Mouse (Mus musculus): Measurements from ENCODE around the gene Olfr845.

The Olfr845 gene

DNA sequence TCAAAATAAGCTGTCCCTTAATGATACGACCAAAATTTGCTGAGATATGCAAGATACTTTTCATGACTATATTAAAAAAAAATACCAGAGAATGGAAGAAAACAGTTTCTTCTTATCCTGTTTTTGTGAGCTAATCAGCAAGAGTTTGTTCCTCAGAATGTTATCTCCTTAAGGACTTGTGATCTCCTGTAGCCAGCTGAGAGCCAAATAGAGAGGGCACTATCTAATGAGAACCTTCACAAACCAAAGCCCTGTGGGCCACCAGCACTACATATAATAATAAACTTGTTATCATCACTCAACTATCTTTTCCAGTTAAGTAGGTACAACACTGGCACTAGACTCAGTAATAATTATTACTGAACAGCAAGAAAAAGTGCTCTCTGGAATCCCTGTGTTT is at the start of gene Olfr845:
Olfr845 (plus strand) TSS at position 301 of the 400 bp plus-strand sequence.
- no peak for DNase-seq (ENCODE audit: low spot score in 2 of 2)

GRCm38 (mm10) chr9:19316047-19316446 is 20.2 kb upstream of the Olfr845 start, which contains the start of gene Olfr844:
Olfr844 (plus strand) TSS chr9:19316347.
- DNase-seq (ENCODE audit: low spot score in 2 of 2) = no peak

- DNase-seq (ENCODE audit: low spot score in 2 of 2) = no peak
Measured at GRCm38 (mm10) chr9:19363905-19364304, 27.6 kb downstream of the Olfr845 start, which contains the start of gene Olfr846. Olfr846 (minus strand) TSS chr9:19364005.

DNA sequence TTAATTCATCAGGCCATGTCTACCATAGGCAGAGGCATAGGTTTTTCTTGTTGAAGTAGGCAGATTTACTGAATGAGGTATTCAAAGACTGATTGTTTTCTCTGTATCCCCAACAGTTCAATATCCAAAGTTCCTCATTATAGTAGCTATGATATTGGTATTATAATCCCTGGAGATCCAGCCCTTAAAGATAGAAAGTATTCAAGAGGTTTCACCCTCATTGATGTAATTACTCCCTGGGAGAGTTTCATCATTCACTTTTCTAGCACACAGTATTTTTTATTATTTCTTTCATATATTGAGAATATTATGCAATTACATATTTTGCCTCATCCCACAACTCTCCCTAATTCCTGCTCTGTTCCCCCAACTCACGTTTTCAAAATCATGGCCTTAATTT is 42.3 kb downstream of the Olfr845 start, which contains the start of gene Olfr847:
Olfr847 (minus strand) TSS at position 101 of the 400 bp plus-strand sequence.
- DNase-seq (ENCODE audit: low spot score in 2 of 2) = no peak

Data from frontal cortex, postnatal 36 days (tissue).